In the genomic region with DNA sequence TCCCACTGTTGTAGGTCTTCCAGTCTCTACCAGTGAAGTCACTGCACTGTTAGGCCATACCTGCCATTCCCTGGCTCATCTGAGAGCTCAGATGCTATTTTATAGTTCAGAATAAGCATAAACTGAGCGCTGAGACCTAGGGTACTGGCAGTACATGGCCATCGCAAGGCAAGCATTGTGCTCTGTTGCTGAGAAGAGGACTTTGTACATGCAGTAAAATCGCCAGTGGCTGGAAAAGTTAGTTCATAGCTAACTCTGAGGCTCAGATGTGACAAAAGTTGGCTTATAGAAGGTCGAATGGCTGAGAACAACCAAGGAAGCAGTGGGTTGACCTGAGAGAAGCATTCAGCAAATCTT, we compare ENCODE assay signal across 15 mouse cellular contexts.
A peak's percentile ranks its signal among the peaks of the same experiment; 100 is the strongest.
DNase-seq lines count a peak whose midpoint lies in the region; ATAC-seq lines count a peak whose summit lies in the region.
"Had no signal": no experiment of that assay in that cellular context is flagged by ENCODE, and none has a peak within 500 bp of the region (broad histone marks: within the 10 kb centered on the region; RNA-seq: fewer than 3 reads in every experiment).

No protein-coding gene starts in this region.

- H3K4me2 ChIP-seq in embryonic facial prominence, embryonic 13.5 days, result no peak overlapping the region
- no peak overlapping the region for H3K4me2 ChIP-seq in forebrain, embryonic 11.5 days (ENCODE audit: low read depth, low read length, severe bottlenecking)
- no peak overlapping the region for H3K4me2 ChIP-seq in hindbrain, embryonic 15.5 days
- no peak overlapping the region for H3K4me2 ChIP-seq in midbrain, embryonic 13.5 days (replicated peaks)
- H3K4me2 ChIP-seq: heart, embryonic 13.5 days had no signal

- 82% methylated on average over 4 of the region's 4 CpGs for WGBS in embryonic facial prominence, embryonic 13.5 days
- 75% methylated on average over 4 of the region's 4 CpGs for WGBS in forebrain, embryonic 11.5 days
- 71% methylated on average over 4 of the region's 4 CpGs for WGBS in hindbrain, embryonic 15.5 days
- 71% methylated on average over 4 of the region's 4 CpGs for WGBS in midbrain, embryonic 13.5 days

- no peak for DNase-seq in forebrain, embryonic 11.5 days (ENCODE audit: low spot score)
- no peak for DNase-seq in frontal cortex, adult 2 months (ENCODE audit: extremely low spot score in 1 of 2, low spot score in 1 of 2)
- no peak for DNase-seq in adrenal gland, adult 18-20 months (ENCODE audit: low spot score in 2 of 2)
- DNase-seq in lung, postnatal 25 days (ENCODE audit: low spot score), result no peak
- DNase-seq: adrenal gland, adult 8-10 months; gastrocnemius, postnatal 25 days; kidney, adult 8-10 months; liver had no signal

- H3K9ac ChIP-seq in embryonic facial prominence, embryonic 13.5 days, result no peak overlapping the region
- H3K9ac ChIP-seq in forebrain, embryonic 11.5 days (ENCODE audit: low read length), result no peak overlapping the region
- H3K9ac ChIP-seq in hindbrain, embryonic 15.5 days, result no peak overlapping the region
- H3K9ac ChIP-seq in midbrain, embryonic 13.5 days (replicated peaks), result no peak overlapping the region
- H3K9ac ChIP-seq: heart, embryonic 13.5 days had no signal

- H3K4me3 ChIP-seq in embryonic facial prominence, embryonic 13.5 days, result no peak overlapping the region
- no peak overlapping the region for H3K4me3 ChIP-seq in forebrain, embryonic 11.5 days (ENCODE audit: low read depth, low read length)
- no peak overlapping the region for H3K4me3 ChIP-seq in hindbrain, embryonic 15.5 days
- no peak overlapping the region for H3K4me3 ChIP-seq in midbrain, embryonic 13.5 days (replicated peaks)
- H3K4me3 ChIP-seq: heart, embryonic 13.5 days; myocyte had no signal

- peaks cover 9% of the 10 kb centered on the region for H3K27me3 ChIP-seq in embryonic facial prominence, embryonic 13.5 days
- no peaks in the 10 kb centered on the region for H3K27me3 ChIP-seq in forebrain, embryonic 11.5 days (ENCODE audit: control insufficient read depth, insufficient read depth, low read length)
- no peaks in the 10 kb centered on the region for H3K27me3 ChIP-seq in hindbrain, embryonic 15.5 days
- H3K27me3 ChIP-seq in midbrain, embryonic 13.5 days, result no peaks in the 10 kb centered on the region
- H3K27me3 ChIP-seq: CH12.LX, Patski had no signal

- no peak for ATAC-seq in embryonic facial prominence, embryonic 13.5 days (ENCODE audit: insufficient number of reproducible peaks, insufficient read depth, low FRiP score, low TSS enrichment, low read depth)
- ATAC-seq in forebrain, embryonic 11.5 days (replicated peaks; ENCODE audit: low FRiP score), result no peak
- no peak for ATAC-seq in hindbrain, embryonic 15.5 days (ENCODE audit: low FRiP score, low read depth)
- no peak for ATAC-seq in midbrain, embryonic 13.5 days
- ATAC-seq: Patski had no signal

- no peaks in the 10 kb centered on the region for H3K36me3 ChIP-seq in embryonic facial prominence, embryonic 13.5 days
- H3K36me3 ChIP-seq in forebrain, embryonic 11.5 days (ENCODE audit: control insufficient read depth, insufficient read depth, low read length), result no peaks in the 10 kb centered on the region
- H3K36me3 ChIP-seq in hindbrain, embryonic 15.5 days, result no peaks in the 10 kb centered on the region
- no peaks in the 10 kb centered on the region for H3K36me3 ChIP-seq in midbrain, embryonic 13.5 days
- H3K36me3 ChIP-seq: heart, embryonic 13.5 days had no signal

- H3K27ac ChIP-seq in embryonic facial prominence, embryonic 13.5 days, result peak overlapping the region; percentile 63
- H3K27ac ChIP-seq in forebrain, embryonic 11.5 days (ENCODE audit: low read depth, low read length), result peak overlapping the region; percentile 84
- H3K27ac ChIP-seq in hindbrain, embryonic 15.5 days (replicated peaks), result peak overlapping the region; percentile 77
- H3K27ac ChIP-seq in midbrain, embryonic 13.5 days, result peak overlapping the region; percentile 89
- H3K27ac ChIP-seq: heart, embryonic 13.5 days had no signal

- peaks cover 60% of the 10 kb centered on the region for H3K4me1 ChIP-seq in embryonic facial prominence, embryonic 13.5 days
- peaks cover 49% of the 10 kb centered on the region for H3K4me1 ChIP-seq in forebrain, embryonic 11.5 days (replicated peaks; ENCODE audit: control insufficient read depth, insufficient read depth, low read length)
- H3K4me1 ChIP-seq in hindbrain, embryonic 15.5 days (replicated peaks), result peaks cover 57% of the 10 kb centered on the region
- peaks cover 70% of the 10 kb centered on the region for H3K4me1 ChIP-seq in midbrain, embryonic 13.5 days (replicated peaks)

- H3K9me3 ChIP-seq in embryonic facial prominence, embryonic 13.5 days, result no peaks in the 10 kb centered on the region
- no peaks in the 10 kb centered on the region for H3K9me3 ChIP-seq in forebrain, embryonic 11.5 days (ENCODE audit: control insufficient read depth, low read length)
- H3K9me3 ChIP-seq in hindbrain, embryonic 15.5 days, result no peaks in the 10 kb centered on the region
- H3K9me3 ChIP-seq in midbrain, embryonic 13.5 days, result no peaks in the 10 kb centered on the region
- H3K9me3 ChIP-seq: heart, embryonic 13.5 days had no signal
